Mouse (Mus musculus) heart, adult 8-10 months (tissue): Measurements from ENCODE around the gene Asic3. TPM values are rescaled to one million over a fixed set of nuclear protein-coding genes. Genes with fewer than 3 reads are reported as not detected.

Experiments used
- DNase-seq: peaks from one replicate; pipeline ENCODE4 v3.0.0; 2022; ENCODE audit warnings: low spot score
- total RNA-seq, 4 experiments: library from RNA; stranded (reverse); gene quantifications; 2 replicates each; pipeline ENCODE4 v1.2.4; 2022

The Asic3 gene
- total RNA-seq, 4 experiments from 2014 or later: 0.16 TPM; not detected in 3

GRCm38 (mm10) chr5:24451264-24452029 is 38.3 kb downstream of the Asic3 start:
- peak; percentile 70 for DNase-seq

- DNase-seq: no peak
Measured at GRCm38 (mm10) chr5:24452030-24452690, 39.0 kb downstream of the Asic3 start, which contains the start of gene Agap3. TSS of gene Agap3 (plus strand) at chr5:24452177.

- no peak for DNase-seq
Measured at GRCm38 (mm10) chr5:24452691-24453233, 39.6 kb downstream of the Asic3 start.

GRCm38 (mm10) chr5:24453283-24453984 is 40.2 kb downstream of the Asic3 start:
- no peak for DNase-seq

- DNase-seq: no peak
Measured at GRCm38 (mm10) chr5:24453985-24454303, 40.8 kb downstream of the Asic3 start.

GRCm38 (mm10) chr5:24455076-24455475 is 41.9 kb downstream of the Asic3 start:
- DNase-seq: no peak

GRCm38 (mm10) chr5:24455613-24456012 is 42.4 kb downstream of the Asic3 start:
- no peak for DNase-seq

- no peak for DNase-seq
Measured at GRCm38 (mm10) chr5:24466762-24467161, 53.6 kb downstream of the Asic3 start.

Other genes starting within 250 kb of the Asic3 start
- 1 to 10 TPM; 7.0 to 9.2 (median 7.9) TPM for gene Nupl2, start 248.4 kb upstream of the Asic3 start, total RNA-seq
- 10 to 100 TPM; 48.8 to 95.2 (median 71.0) TPM for gene Kcnh2, start 61.8 kb upstream of the Asic3 start, total RNA-seq
- gene Nos3, start 48.6 kb upstream of the Asic3 start, total RNA-seq: 10 to 100 TPM; 21.4 to 26.9 (median 23.8) TPM
- gene Atg9b, start 21.2 kb upstream of the Asic3 start, total RNA-seq: 1 to 10 TPM in 2 of 4 experiments, under 1 TPM in 2; 0.73 to 1.7 (median 1.1) TPM
- gene Abcb8, start 19.7 kb upstream of the Asic3 start, total RNA-seq: 100 to 1,000 TPM in 2 of 4 experiments, 10 to 100 TPM in 2; 96.5 to 106 (median 101) TPM
- 10 to 100 TPM; 17.3 to 23.7 (median 19.1) TPM for gene Cdk5, start 10.1 kb downstream of the Asic3 start, total RNA-seq
- 10 to 100 TPM; 21.9 to 32.5 (median 24.7) TPM for gene Slc4a2, start 10.4 kb downstream of the Asic3 start, total RNA-seq
- gene Fastk, start 31.9 kb downstream of the Asic3 start, total RNA-seq: 100 to 1,000 TPM; 297 to 351 (median 327) TPM
- gene Tmub1, start 34.5 kb downstream of the Asic3 start, total RNA-seq: 10 to 100 TPM in 3 of 4 experiments, 1 to 10 TPM in 1; 9.8 to 12.3 (median 11.8) TPM
- 100 to 1,000 TPM in 1 of 4 experiments, 10 to 100 TPM in 3; 88.8 to 101 (median 95.0) TPM for gene Agap3, start 38.8 kb downstream of the Asic3 start, total RNA-seq
- gene Gbx1, start 113.8 kb downstream of the Asic3 start, total RNA-seq: not detected
- gene Asb10, start 127.6 kb downstream of the Asic3 start, total RNA-seq: 100 to 1,000 TPM in 2 of 4 experiments, 10 to 100 TPM in 2; 97.3 to 112 (median 103) TPM
- gene 4931409K22Rik, start 143.4 kb downstream of the Asic3 start, total RNA-seq: not detected
- 10 to 100 TPM; 53.6 to 60.6 (median 56.2) TPM for gene Abcf2, start 164.1 kb downstream of the Asic3 start, total RNA-seq
- 1 to 10 TPM; 7.4 to 9.5 (median 7.7) TPM for gene Chpf2, start 173.3 kb downstream of the Asic3 start, total RNA-seq
- 10 to 100 TPM; 56.8 to 62.6 (median 60.6) TPM for gene Smarcd3, start 211.0 kb downstream of the Asic3 start, total RNA-seq